Mouse (Mus musculus) ES-Bruce4 (cell line): ENCODE data around the gene Slc25a12.

Experiments
- CTCF ChIP-seq: IDR thresholded peaks from one replicate; pipeline ENCODE4 v1.8.1; 2011; ENCODE audit warnings: low read depth, low read length
- EP300 ChIP-seq: IDR thresholded peaks from 2 replicates; pipeline ENCODE4 v1.6.1; 2011; ENCODE audit warnings: low read depth, low read length; ENCODE audit not compliant: insufficient read depth
- POLR2A ChIP-seq: IDR thresholded peaks from one replicate; pipeline ENCODE4 v1.8.1; 2011; ENCODE audit warnings: low read length; ENCODE audit not compliant: insufficient read depth

GRCm38 (mm10) chr2:71291566-71291965 lies 76.0 kb downstream of the Slc25a12 start:
- TF ChIP-seq POLR2A = no peak
- TF ChIP-seq CTCF = no peak
- no peak for TF ChIP-seq EP300
